ENCODE assay signal across 24 mouse cellular contexts in genomic region chr7:90100614-90101160, GRCm38 (mm10). TPM values are rescaled to one million over a fixed set of nuclear protein-coding genes. Genes with fewer than 3 reads are reported as not detected.
DNase-seq lines count a peak whose midpoint lies in the region; ATAC-seq and TF ChIP-seq lines count a peak whose summit lies in the region.
"Had no signal": no experiment of that assay in that cellular context is flagged by ENCODE, and none has a peak within 500 bp of the region (broad histone marks: within the 10 kb centered on the region; RNA-seq: fewer than 3 reads in every experiment).

No protein-coding gene starts in this region.

- H3K27ac ChIP-seq in liver, embryonic 14.5 days, result no peak overlapping the region
- no peak overlapping the region for H3K27ac ChIP-seq in liver, postnatal 0 days (ENCODE audit: low read depth)
- H3K27ac ChIP-seq in intestine, postnatal 0 days (ENCODE audit: low read depth, low read length), result no peak overlapping the region
- H3K27ac ChIP-seq in limb, embryonic 10.5 days, result no peak overlapping the region
- H3K27ac ChIP-seq: embryonic facial prominence, embryonic 12.5 days; embryonic facial prominence, embryonic 15.5 days; heart, adult 2 months; heart, embryonic 10.5 days; heart, embryonic 13.5 days; hindbrain, embryonic 14.5 days had no signal

- H3K27me3 ChIP-seq in liver, embryonic 14.5 days (ENCODE audit: control insufficient read depth, insufficient read depth, low read length), result no peaks in the 10 kb centered on the region
- H3K27me3 ChIP-seq in liver, postnatal 0 days (ENCODE audit: insufficient read depth, low read length), result no peaks in the 10 kb centered on the region
- no peaks in the 10 kb centered on the region for H3K27me3 ChIP-seq in intestine, postnatal 0 days (replicated peaks; ENCODE audit: control insufficient read depth, insufficient read depth, low read length)
- H3K27me3 ChIP-seq in limb, embryonic 10.5 days (ENCODE audit: low read depth, poor library complexity, severe bottlenecking), result no peaks in the 10 kb centered on the region
- H3K27me3 ChIP-seq: embryonic facial prominence, embryonic 12.5 days; embryonic facial prominence, embryonic 15.5 days; heart, embryonic 13.5 days had no signal

- WGBS in liver, embryonic 14.5 days (ENCODE audit: insufficient replicate concordance), result 78% methylated on average over 3 of the region's 3 CpGs
- WGBS in liver, postnatal 0 days (ENCODE audit: insufficient replicate concordance), result 81% methylated on average over 3 of the region's 3 CpGs
- WGBS in intestine, postnatal 0 days, result 42% methylated on average over 3 of the region's 3 CpGs
- 83% methylated on average over 3 of the region's 3 CpGs for WGBS in limb, embryonic 10.5 days

- no peak overlapping the region for H3K4me2 ChIP-seq in liver, embryonic 14.5 days (ENCODE audit: low read depth)
- H3K4me2 ChIP-seq in liver, postnatal 0 days (ENCODE audit: low read depth, low read length), result no peak overlapping the region
- no peak overlapping the region for H3K4me2 ChIP-seq in intestine, postnatal 0 days (replicated peaks; ENCODE audit: low read depth)
- H3K4me2 ChIP-seq: embryonic facial prominence, embryonic 12.5 days; embryonic facial prominence, embryonic 15.5 days; heart, embryonic 13.5 days; hindbrain, embryonic 14.5 days had no signal

- DNase-seq in kidney, adult 9 months, result peak; percentile 72
- DNase-seq in kidney, postnatal 14 days, result no peak
- no peak for DNase-seq in liver, embryonic 14.5 days (ENCODE audit: low read depth in 3 of 3, low spot score in 3 of 3)
- DNase-seq in liver, postnatal 0 days, result no peak
- no peak for DNase-seq in limb, embryonic 10.5 days (ENCODE audit: low spot score)
- DNase-seq: adrenal gland, adult 2 months; adrenal gland, postnatal 14 days; cerebellum, adult 11 months; cerebellum, adult 2 months; cerebellum, adult 9-11 months; cerebellum, postnatal 25 days; gastrocnemius, postnatal 10 days; gastrocnemius, postnatal 36 days; heart, adult 2 months; heart, postnatal 14 days; heart, postnatal 4 days had no signal

- TF ChIP-seq CTCF in liver, embryonic 14.5 days (IDR thresholded peaks at IDR 0.05; ENCODE audit: low read depth), result no peak
- TF ChIP-seq CTCF in liver, postnatal 0 days (IDR thresholded peaks at IDR 0.05; ENCODE audit: low read depth), result no peak
- TF ChIP-seq CTCF in intestine, postnatal 0 days (IDR thresholded peaks at IDR 0.05; ENCODE audit: low read depth), result no peak

- no peaks in the 10 kb centered on the region for H3K36me3 ChIP-seq in liver, embryonic 14.5 days (replicated peaks; ENCODE audit: control insufficient read depth, insufficient read depth, low read depth)
- H3K36me3 ChIP-seq in liver, postnatal 0 days (replicated peaks; ENCODE audit: insufficient read depth, low read length), result no peaks in the 10 kb centered on the region
- no peaks in the 10 kb centered on the region for H3K36me3 ChIP-seq in intestine, postnatal 0 days (ENCODE audit: control insufficient read depth, insufficient read depth)
- no peaks in the 10 kb centered on the region for H3K36me3 ChIP-seq in limb, embryonic 10.5 days
- H3K36me3 ChIP-seq: embryonic facial prominence, embryonic 12.5 days; embryonic facial prominence, embryonic 15.5 days; heart, embryonic 10.5 days; heart, embryonic 13.5 days had no signal

- TF ChIP-seq EP300 in liver, embryonic 14.5 days (IDR thresholded peaks at IDR 0.05; ENCODE audit: low read depth), result no peak
- TF ChIP-seq EP300 in liver, postnatal 0 days (IDR thresholded peaks at IDR 0.05; ENCODE audit: low read depth), result no peak

- H3K9me3 ChIP-seq in liver, embryonic 14.5 days (ENCODE audit: control insufficient read depth, low read length), result no peaks in the 10 kb centered on the region
- no peaks in the 10 kb centered on the region for H3K9me3 ChIP-seq in liver, postnatal 0 days (ENCODE audit: low read length)
- H3K9me3 ChIP-seq in intestine, postnatal 0 days (ENCODE audit: control insufficient read depth), result no peaks in the 10 kb centered on the region
- no peaks in the 10 kb centered on the region for H3K9me3 ChIP-seq in limb, embryonic 10.5 days (replicated peaks)
- H3K9me3 ChIP-seq: embryonic facial prominence, embryonic 12.5 days; embryonic facial prominence, embryonic 15.5 days; heart, embryonic 10.5 days; heart, embryonic 13.5 days had no signal

- 0 out of 2 replicates have a peak, but pooled peaks have one; percentile 47 for ATAC-seq in liver, embryonic 14.5 days (ENCODE audit: insufficient read depth)
- no peak for ATAC-seq in liver, postnatal 0 days
- peak; percentile 95 for ATAC-seq in intestine, postnatal 0 days
- ATAC-seq: CD4-positive, CD25-positive, alpha-beta regulatory T cell, adult 4 months; forebrain, embryonic 14.5 days had no signal

- H3K4me1 ChIP-seq in liver, embryonic 14.5 days (replicated peaks; ENCODE audit: control insufficient read depth in 2 of 2, insufficient read depth in 2 of 2, low read length in 1 of 2), result peaks cover 15 to 21% of the 10 kb centered on the region in 2 experiments
- H3K4me1 ChIP-seq in liver, postnatal 0 days (ENCODE audit: insufficient read depth), result no peaks in the 10 kb centered on the region
- H3K4me1 ChIP-seq in intestine, postnatal 0 days (replicated peaks; ENCODE audit: control insufficient read depth, insufficient read depth, low read length), result peaks cover 4% of the 10 kb centered on the region; the same call in 1 of the 2 replicates
- H3K4me1 ChIP-seq in limb, embryonic 10.5 days, result no peaks in the 10 kb centered on the region
- H3K4me1 ChIP-seq: embryonic facial prominence, embryonic 12.5 days; embryonic facial prominence, embryonic 15.5 days had no signal

- no peak overlapping the region for H3K9ac ChIP-seq in liver, embryonic 14.5 days (replicated peaks)
- H3K9ac ChIP-seq in liver, postnatal 0 days (replicated peaks), result no peak overlapping the region
- no peak overlapping the region for H3K9ac ChIP-seq in intestine, postnatal 0 days (ENCODE audit: low read depth, low read length)
- H3K9ac ChIP-seq: embryonic facial prominence, embryonic 12.5 days; embryonic facial prominence, embryonic 15.5 days; heart, embryonic 13.5 days; hindbrain, embryonic 14.5 days had no signal

- H3K4me3 ChIP-seq in liver, embryonic 14.5 days (ENCODE audit: insufficient read depth in 1 of 2, low read depth in 2 of 2, low read length in 2 of 2), result no peak overlapping the region
- no peak overlapping the region for H3K4me3 ChIP-seq in liver, postnatal 0 days (ENCODE audit: low read depth, low read length)
- no peak overlapping the region for H3K4me3 ChIP-seq in intestine, postnatal 0 days (ENCODE audit: low read depth, low read length)
- no peak overlapping the region for H3K4me3 ChIP-seq in limb, embryonic 10.5 days
- H3K4me3 ChIP-seq: embryonic facial prominence, embryonic 12.5 days; embryonic facial prominence, embryonic 15.5 days; heart, adult 2 months; heart, embryonic 10.5 days; heart, embryonic 13.5 days had no signal

RNA-seq across cellular contexts. Expression of gene Picalm, which starts 29.3 kb away (rescaled TPM):
- 97.1 and 138 TPM in 2 replicates for polyA plus RNA-seq in liver, embryonic 14.5 days (2012; rRNA removed)
- 61.5 and 63.2 TPM in 2 replicates for polyA plus RNA-seq in liver, embryonic 14.5 days (2014; fragmentation: Nextera tagmentation; extraction: Ambion mirVana)
- 29.9 and 30.6 TPM in 2 replicates for polyA plus RNA-seq in liver, postnatal 0 days (2015; fragmentation: Nextera tagmentation; extraction: Ambion mirVana)
- 36.6 and 41.7 TPM in 2 replicates for polyA plus RNA-seq in intestine, postnatal 0 days (2015; fragmentation: Nextera tagmentation; extraction: Ambion mirVana)
- 20.6 and 25.4 TPM in 2 replicates for polyA plus RNA-seq in limb, embryonic 10.5 days (2016; fragmentation: Nextera tagmentation; extraction: Ambion mirVana)
